Mouse (Mus musculus): ENCODE results near the gene Cacna1d. TPM values are rescaled to one million over a fixed set of nuclear protein-coding genes. Genes with fewer than 3 reads are reported as not detected.

The Cacna1d gene
- 46.6 and 48.9 TPM in 2 replicates for polyA plus RNA-seq (2012; rRNA removed)

GRCm38 (mm10) chr14:30491342-30491741 lies at the start of gene Cacna1d:
Gene Cacna1d (minus strand): TSS chr14:30491455.

GRCm38 (mm10) chr14:30479361-30479948 lies 11.8 kb downstream of the Cacna1d start, which contains the start of gene Dcp1a:
Gene Dcp1a (plus strand): TSS chr14:30479535.

GRCm38 (mm10) chr14:30008733-30009575 lies 482.3 kb downstream of the Cacna1d start, which contains the start of the genes Il17rb and Chdh:
Gene Il17rb (minus strand): TSS chr14:30008896.
Gene Chdh (plus strand): TSS chr14:30009023.

Other genes starting within 250 kb of the Cacna1d start
- gene Dcp1a, start 11.9 kb downstream of the Cacna1d start, polyA plus RNA-seq (2012; rRNA removed), result 22.4 and 22.5 TPM in 2 replicates
- 268 and 272 TPM in 2 replicates for gene Tkt, start 56.9 kb upstream of the Cacna1d start, polyA plus RNA-seq (2012; rRNA removed)
- 42.9 and 48.9 TPM in 2 replicates for gene Prkcd, start 134.8 kb upstream of the Cacna1d start, polyA plus RNA-seq (2012; rRNA removed)
- 10.2 and 11.0 TPM in 2 replicates for gene Rft1, start 162.9 kb upstream of the Cacna1d start, polyA plus RNA-seq (2012; rRNA removed)
- 7.1 TPM in 2 replicates for gene Sfmbt1, start 223.4 kb upstream of the Cacna1d start, polyA plus RNA-seq (2012; rRNA removed)

All from central nervous system, embryonic 18 days (tissue).